Mouse (Mus musculus): ENCODE results near the gene Itga9. TPM values are rescaled to one million over a fixed set of nuclear protein-coding genes. Genes with fewer than 3 reads are reported as not detected.

Itga9 gene
- polyA plus RNA-seq, 1 experiment: not detected

GRCm38 (mm10) chr9:118662026-118662425, 55.5 kb downstream of the Itga9 start:
- TF ChIP-seq FOSL1 (IDR thresholded peaks at IDR 0.05; ENCODE audit: insufficient read depth, low read length, poor library complexity, severe bottlenecking) (no peak), MYOD1 (IDR thresholded peaks at IDR 0.05; ENCODE audit: control insufficient read depth, insufficient read length, low read depth) (no peak), CTCF (IDR thresholded peaks at IDR 0.05; ENCODE audit: control insufficient read depth, insufficient read depth, insufficient read length) (no peak), MAX (IDR thresholded peaks at IDR 0.05) (no peak), CEBPB (IDR thresholded peaks at IDR 0.05; ENCODE audit: low read depth) (no peak), USF1 (IDR thresholded peaks at IDR 0.05; ENCODE audit: low read depth) (no peak), MYOG (IDR thresholded peaks at IDR 0.05; ENCODE audit: control insufficient read depth, extremely low read depth, insufficient read length) (no peak)
- Histone ChIP-seq H3K79me2 (ENCODE audit: control insufficient read depth, insufficient read depth) (no peaks in the 10 kb centered on the region), H3K79me3 (ENCODE audit: low read depth) (no peaks in the 10 kb centered on the region), H3K36me3 (ENCODE audit: control insufficient read depth, insufficient read depth) (no peaks in the 10 kb centered on the region), H3ac (ENCODE audit: control insufficient read depth, insufficient read length, low read depth) (no peak overlapping the region), H3K4me3 (ENCODE audit: insufficient read depth, poor library complexity, severe bottlenecking) (no peak overlapping the region), H3K27me3 (ENCODE audit: control insufficient read depth, insufficient read depth, insufficient read length) (no peaks in the 10 kb centered on the region)

DNA sequence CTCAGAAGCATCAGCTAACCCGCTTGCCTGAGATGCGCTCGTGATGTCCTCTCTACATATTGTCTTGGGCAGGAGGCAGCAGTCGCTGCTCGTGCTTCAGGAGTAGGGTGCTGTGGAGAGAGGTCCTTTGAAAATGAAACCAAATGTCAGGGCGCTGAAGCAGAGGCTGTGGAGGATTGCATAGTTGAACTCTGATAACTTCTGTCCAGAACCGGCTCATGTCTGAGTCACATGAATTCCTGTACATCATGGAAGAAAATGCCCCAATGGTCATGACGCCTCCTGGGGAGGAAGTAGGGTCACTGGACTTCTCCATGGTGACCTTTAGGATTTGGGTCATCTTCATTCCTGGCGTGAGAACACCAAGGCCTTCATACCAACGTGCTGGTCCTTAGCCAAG, 56.0 kb downstream of the Itga9 start:
- Histone ChIP-seq H3K79me3 (ENCODE audit: low read depth) (no peaks in the 10 kb centered on the region), H3ac (ENCODE audit: control insufficient read depth, insufficient read length, low read depth) (no peak overlapping the region), H3K36me3 (ENCODE audit: control insufficient read depth, insufficient read depth) (no peaks in the 10 kb centered on the region), H3K4me3 (ENCODE audit: insufficient read depth, poor library complexity, severe bottlenecking) (no peak overlapping the region), H3K27me3 (ENCODE audit: control insufficient read depth, insufficient read depth, insufficient read length) (no peaks in the 10 kb centered on the region), H3K79me2 (ENCODE audit: control insufficient read depth, insufficient read depth) (no peaks in the 10 kb centered on the region)
- TF ChIP-seq CTCF (IDR thresholded peaks at IDR 0.05; ENCODE audit: control insufficient read depth, insufficient read depth, insufficient read length) (no peak), FOSL1 (IDR thresholded peaks at IDR 0.05; ENCODE audit: insufficient read depth, low read length, poor library complexity, severe bottlenecking) (no peak), MYOG (IDR thresholded peaks at IDR 0.05; ENCODE audit: control insufficient read depth, extremely low read depth, insufficient read length) (no peak), MYOD1 (IDR thresholded peaks at IDR 0.05; ENCODE audit: control insufficient read depth, insufficient read length, low read depth) (no peak), USF1 (IDR thresholded peaks at IDR 0.05; ENCODE audit: low read depth) (no peak), MAX (IDR thresholded peaks at IDR 0.05) (no peak), CEBPB (IDR thresholded peaks at IDR 0.05; ENCODE audit: low read depth) (no peak)

DNA sequence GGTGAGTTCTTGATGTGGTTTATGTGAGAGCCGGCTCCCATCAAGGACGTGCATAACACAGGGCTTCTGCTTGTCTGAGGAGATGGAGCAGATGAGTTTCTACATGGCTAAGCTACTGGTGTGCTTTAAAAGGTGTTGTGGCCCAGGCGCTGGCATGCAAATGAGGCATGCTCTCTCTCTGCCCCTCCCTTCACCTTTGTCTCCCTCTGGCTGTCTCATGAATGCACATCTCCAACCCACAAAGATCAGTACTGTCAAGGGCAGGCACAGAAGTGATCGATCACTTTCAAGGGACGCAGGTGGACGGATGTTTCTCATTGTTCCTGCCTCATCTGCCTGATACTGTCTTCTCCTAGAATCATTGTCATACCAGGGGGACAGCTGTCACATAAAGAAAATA, 57.4 kb downstream of the Itga9 start:
- no peaks in the 10 kb centered on the region for H3K27me3 ChIP-seq (ENCODE audit: control insufficient read depth, insufficient read depth, insufficient read length)
- H3K79me3 ChIP-seq (ENCODE audit: low read depth): no peaks in the 10 kb centered on the region
- no peak for TF ChIP-seq USF1 (IDR thresholded peaks at IDR 0.05; ENCODE audit: low read depth)
- no peak for TF ChIP-seq FOSL1 (IDR thresholded peaks at IDR 0.05; ENCODE audit: insufficient read depth, low read length, poor library complexity, severe bottlenecking)
- TF ChIP-seq CEBPB (IDR thresholded peaks at IDR 0.05; ENCODE audit: low read depth): no peak
- no peak for TF ChIP-seq MAX (IDR thresholded peaks at IDR 0.05)
- TF ChIP-seq MYOG (IDR thresholded peaks at IDR 0.05; ENCODE audit: control insufficient read depth, extremely low read depth, insufficient read length): no peak
- TF ChIP-seq MYOD1 (IDR thresholded peaks at IDR 0.05; ENCODE audit: control insufficient read depth, insufficient read length, low read depth): no peak
- no peak for TF ChIP-seq CTCF (IDR thresholded peaks at IDR 0.05; ENCODE audit: control insufficient read depth, insufficient read depth, insufficient read length)
- H3K79me2 ChIP-seq (ENCODE audit: control insufficient read depth, insufficient read depth): no peaks in the 10 kb centered on the region
- H3ac ChIP-seq (ENCODE audit: control insufficient read depth, insufficient read length, low read depth): no peak overlapping the region
- no peak overlapping the region for H3K4me3 ChIP-seq (ENCODE audit: insufficient read depth, poor library complexity, severe bottlenecking)
- no peaks in the 10 kb centered on the region for H3K36me3 ChIP-seq (ENCODE audit: control insufficient read depth, insufficient read depth)

- Histone ChIP-seq H3K79me2 (ENCODE audit: control insufficient read depth, insufficient read depth) (no peaks in the 10 kb centered on the region), H3K27me3 (ENCODE audit: control insufficient read depth, insufficient read depth, insufficient read length) (no peaks in the 10 kb centered on the region), H3ac (ENCODE audit: control insufficient read depth, insufficient read length, low read depth) (no peak overlapping the region), H3K4me3 (ENCODE audit: insufficient read depth, poor library complexity, severe bottlenecking) (no peak overlapping the region), H3K36me3 (ENCODE audit: control insufficient read depth, insufficient read depth) (no peaks in the 10 kb centered on the region), H3K79me3 (ENCODE audit: low read depth) (no peaks in the 10 kb centered on the region)
- TF ChIP-seq CTCF (IDR thresholded peaks at IDR 0.05; ENCODE audit: control insufficient read depth, insufficient read depth, insufficient read length) (no peak), USF1 (IDR thresholded peaks at IDR 0.05; ENCODE audit: low read depth) (no peak), MAX (IDR thresholded peaks at IDR 0.05) (no peak), CEBPB (IDR thresholded peaks at IDR 0.05; ENCODE audit: low read depth) (no peak), MYOG (IDR thresholded peaks at IDR 0.05; ENCODE audit: control insufficient read depth, extremely low read depth, insufficient read length) (no peak), FOSL1 (IDR thresholded peaks at IDR 0.05; ENCODE audit: insufficient read depth, low read length, poor library complexity, severe bottlenecking) (no peak), MYOD1 (IDR thresholded peaks at IDR 0.05; ENCODE audit: control insufficient read depth, insufficient read length, low read depth) (no peak)
Observed at GRCm38 (mm10) chr9:118666069-118666468, 59.6 kb downstream of the Itga9 start.

DNA sequence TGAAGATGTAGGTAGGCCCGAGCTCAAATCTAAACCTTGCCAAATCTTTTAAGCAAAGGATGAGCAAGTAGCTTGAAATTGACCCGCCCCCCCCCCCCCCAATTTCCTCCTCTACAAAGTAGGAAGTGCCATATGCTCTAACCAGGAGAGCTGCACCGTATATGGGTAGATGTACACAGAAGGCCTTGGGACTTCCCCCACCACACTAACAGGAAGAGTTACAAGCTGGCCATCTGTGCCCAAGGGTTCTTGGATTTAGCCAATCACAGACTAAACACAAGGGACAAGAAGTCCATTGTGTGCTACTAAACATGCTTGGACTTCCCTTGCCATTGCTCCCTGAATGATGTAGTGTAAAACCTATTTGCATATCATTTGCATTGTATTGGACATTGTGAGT, 63.2 kb downstream of the Itga9 start:
- H3K27me3 ChIP-seq (ENCODE audit: control insufficient read depth, insufficient read depth, insufficient read length): no peaks in the 10 kb centered on the region
- H3K4me3 ChIP-seq (ENCODE audit: insufficient read depth, poor library complexity, severe bottlenecking): no peak overlapping the region
- H3K79me2 ChIP-seq (ENCODE audit: control insufficient read depth, insufficient read depth): no peaks in the 10 kb centered on the region
- no peaks in the 10 kb centered on the region for H3K79me3 ChIP-seq (ENCODE audit: low read depth)
- TF ChIP-seq MYOD1 (IDR thresholded peaks at IDR 0.05; ENCODE audit: control insufficient read depth, insufficient read length, low read depth): no peak
- TF ChIP-seq CEBPB (IDR thresholded peaks at IDR 0.05; ENCODE audit: low read depth): no peak
- H3K36me3 ChIP-seq (ENCODE audit: control insufficient read depth, insufficient read depth): no peaks in the 10 kb centered on the region
- H3ac ChIP-seq (ENCODE audit: control insufficient read depth, insufficient read length, low read depth): no peak overlapping the region

DNA sequence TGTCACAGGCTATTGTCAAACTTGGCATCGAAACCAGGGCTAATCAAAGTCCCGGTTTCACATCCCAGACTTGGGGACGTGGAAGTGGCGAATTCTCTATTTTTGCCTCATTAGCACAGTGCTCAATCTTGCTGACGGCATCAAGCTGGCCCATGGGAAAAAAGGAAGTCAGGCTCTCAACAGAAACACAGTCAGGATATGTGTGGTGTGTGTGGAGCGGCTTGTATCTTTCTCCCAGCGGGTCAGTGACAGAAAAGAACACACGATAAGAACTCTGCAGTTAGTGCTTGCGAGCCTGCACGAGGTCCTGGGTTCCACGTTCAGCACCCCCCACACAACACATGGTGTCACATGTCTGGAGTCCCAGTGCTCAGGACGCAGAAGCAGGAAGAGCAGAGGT, 67.8 kb downstream of the Itga9 start:
- H3K27me3 ChIP-seq (ENCODE audit: control insufficient read depth, insufficient read depth, insufficient read length): no peaks in the 10 kb centered on the region
- TF ChIP-seq FOSL1 (IDR thresholded peaks at IDR 0.05; ENCODE audit: insufficient read depth, low read length, poor library complexity, severe bottlenecking) (no peak), USF1 (IDR thresholded peaks at IDR 0.05; ENCODE audit: low read depth) (no peak), CTCF (IDR thresholded peaks at IDR 0.05; ENCODE audit: control insufficient read depth, insufficient read depth, insufficient read length) (no peak), MYOG (IDR thresholded peaks at IDR 0.05; ENCODE audit: control insufficient read depth, extremely low read depth, insufficient read length) (no peak), MYOD1 (IDR thresholded peaks at IDR 0.05; ENCODE audit: control insufficient read depth, insufficient read length, low read depth) (no peak), MAX (IDR thresholded peaks at IDR 0.05) (no peak), CEBPB (IDR thresholded peaks at IDR 0.05; ENCODE audit: low read depth) (no peak)
- no peak overlapping the region for H3ac ChIP-seq (ENCODE audit: control insufficient read depth, insufficient read length, low read depth)
- no peaks in the 10 kb centered on the region for H3K36me3 ChIP-seq (ENCODE audit: control insufficient read depth, insufficient read depth)
- H3K79me3 ChIP-seq (ENCODE audit: low read depth): no peaks in the 10 kb centered on the region
- H3K79me2 ChIP-seq (ENCODE audit: control insufficient read depth, insufficient read depth): no peaks in the 10 kb centered on the region
- H3K4me3 ChIP-seq (ENCODE audit: insufficient read depth, poor library complexity, severe bottlenecking): no peak overlapping the region
